Comparison of ENCODE assay signal across 23 mouse cellular contexts in the genomic region with DNA sequence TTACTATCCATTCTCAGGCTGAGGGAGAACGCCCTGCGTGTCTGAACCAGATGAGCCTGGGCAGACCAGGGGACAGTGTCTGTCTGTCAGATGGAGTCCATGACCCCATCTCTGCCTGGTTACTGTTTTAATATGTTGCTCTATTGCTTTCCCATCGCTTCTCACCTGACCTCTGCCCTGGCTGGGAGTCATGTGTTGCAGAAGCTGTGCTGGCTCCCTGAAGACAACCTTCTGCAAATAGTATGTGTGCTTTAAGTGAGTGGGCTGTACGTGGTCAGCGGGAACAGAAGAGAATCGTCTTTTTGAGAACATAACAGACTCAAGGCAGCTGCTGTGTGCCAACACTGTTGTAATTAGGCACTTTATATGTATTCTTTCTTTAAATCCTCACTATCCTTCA.
"Had no signal": no experiment of that assay in that cellular context is flagged by ENCODE, and none has a peak within 500 bp of the region (broad histone marks: within the 10 kb centered on the region; RNA-seq: fewer than 3 reads in every experiment).

No protein-coding gene starts in this region.

- H3K27me3 ChIP-seq: heart, embryonic 12.5 days; intestine, embryonic 15.5 days; limb, embryonic 12.5 days; liver, embryonic 12.5 days had no signal

- H3K36me3 ChIP-seq: intestine, embryonic 15.5 days had no signal

- DNase-seq: gastrocnemius, adult 2 months; gastrocnemius, postnatal 10 days; gastrocnemius, postnatal 25 days; heart, adult 18-20 months; heart, postnatal 10 days; heart, postnatal 4 days; kidney, adult 18-20 months; kidney, adult 8-10 months; kidney, postnatal 10 days; kidney, postnatal 36 days had no signal

- H3K27ac ChIP-seq: gastrocnemius, adult 2 months; heart, embryonic 10.5 days; hindbrain, embryonic 10.5 days; hindbrain, embryonic 12.5 days; hindbrain, embryonic 14.5 days; intestine, embryonic 15.5 days; left cerebral cortex, adult 2 months; limb, embryonic 10.5 days; limb, embryonic 12.5 days; liver, embryonic 12.5 days had no signal

- H3K4me2 ChIP-seq: heart, embryonic 12.5 days; hindbrain, embryonic 12.5 days; hindbrain, embryonic 14.5 days; intestine, embryonic 15.5 days; limb, embryonic 12.5 days; liver, embryonic 12.5 days had no signal

- ATAC-seq: hindbrain, embryonic 16.5 days; inflammation-experienced regulatory T-cells, adult 6 months; intestine, embryonic 15.5 days; intestine, postnatal 0 days; liver, embryonic 12.5 days had no signal

- H3K9ac ChIP-seq: heart, embryonic 12.5 days; hindbrain, embryonic 12.5 days; hindbrain, embryonic 14.5 days; intestine, embryonic 15.5 days; limb, embryonic 12.5 days; liver, embryonic 12.5 days had no signal

- H3K9me3 ChIP-seq: heart, embryonic 10.5 days; heart, embryonic 12.5 days; hindbrain, embryonic 10.5 days; hindbrain, embryonic 12.5 days; intestine, embryonic 15.5 days; limb, embryonic 10.5 days; limb, embryonic 12.5 days; liver, embryonic 12.5 days had no signal

- H3K4me3 ChIP-seq: gastrocnemius, adult 2 months; heart, embryonic 10.5 days; heart, embryonic 12.5 days; hindbrain, embryonic 10.5 days; hindbrain, embryonic 12.5 days; intestine, embryonic 15.5 days; left cerebral cortex, adult 2 months; limb, embryonic 10.5 days; limb, embryonic 12.5 days; liver, embryonic 12.5 days had no signal

- H3K4me1 ChIP-seq: intestine, embryonic 15.5 days; limb, embryonic 12.5 days had no signal
